Mouse (Mus musculus) forebrain, embryonic 14.5 days (tissue): Measurements from ENCODE around the gene Gm9780. TPM values are rescaled to one million over a fixed set of nuclear protein-coding genes. Genes with fewer than 3 reads are reported as not detected.
A peak's percentile ranks its signal among the peaks of the same experiment; 100 is the strongest.
"Not testable (repeated sequence)": the region's sequence is repeated elsewhere in the genome, so short reads cannot be mapped to it uniquely, and the experiment has no call there.

Experiments
- ATAC-seq: fragments of 200-750 bp; cut with Nextera tagmentation; 2 replicates; pipeline ENCODE4 v1.8.0; 2017; ENCODE audit warnings: mild to moderate bottlenecking, moderate library complexity
- DNase-seq: peaks from one replicate; pipeline ENCODE4 v3.0.0-alpha.2; 2015; ENCODE audit warnings: low spot score
- H3K27ac ChIP-seq: fragments of 300-500 bp; sonication (generic); 2 replicates; pipeline ENCODE4 v1.5.1; 2014; ENCODE audit warnings: low read depth, mild to moderate bottlenecking, control low read depth, low read length, moderate library complexity
- H3K27me3 ChIP-seq: fragments of 300-500 bp; sonication (generic); replicated peaks from 2 replicates; pipeline ENCODE4 v1.6.1; 2014; ENCODE audit warnings: low read length, control low read depth, mixed read lengths; ENCODE audit not compliant: control insufficient read depth, insufficient read depth
- H3K36me3 ChIP-seq: fragments of 300-500 bp; sonication (generic); 2 replicates; pipeline ENCODE4 v1.6.1; 2014; ENCODE audit warnings: low read length, control low read depth; ENCODE audit not compliant: control insufficient read depth, insufficient read depth
- H3K4me1 ChIP-seq: fragments of 300-500 bp; sonication (generic); 2 replicates; pipeline ENCODE4 v1.6.1; 2014; ENCODE audit warnings: antibody characterized with exemption, low read length, control low read depth; ENCODE audit not compliant: control insufficient read depth, insufficient read depth
- H3K4me2 ChIP-seq: fragments of 300-500 bp; sonication (generic); 2 replicates; pipeline ENCODE4 v1.6.1; 2014; ENCODE audit warnings: mild to moderate bottlenecking, control low read depth, low read length
- H3K4me3 ChIP-seq: fragments of 300-500 bp; sonication (generic); 2 replicates; pipeline ENCODE4 v1.5.1; 2014; ENCODE audit warnings: low read depth, low read length, control low read depth
- H3K9ac ChIP-seq: fragments of 300-500 bp; sonication (generic); 2 replicates; pipeline ENCODE4 v1.6.1; 2014; ENCODE audit warnings: mild to moderate bottlenecking, low read length, control low read depth, moderate library complexity
- H3K9me3 ChIP-seq: fragments of 300-500 bp; sonication (generic); replicated peaks from 2 replicates; pipeline ENCODE4 v1.6.1; 2016; ENCODE audit warnings: low read length, control low read depth, mixed read lengths; ENCODE audit not compliant: control insufficient read depth
- WGBS: fragments of 180-500 bp; shearing (Covaris S2); extraction: QIAGEN DNeasy Blood & Tissue Kit; methylation state at CpG from one replicate; pipeline ENCODE4 v1.1.7; 2014; 5-methylcytosine and 5-hydroxymethylcytosine counted together
- polyA plus RNA-seq: library from polyadenylated mRNA; unstranded; fragments of >200 nt; fragmentation: Nextera tagmentation; extraction: Ambion mirVana; gene quantifications from 2 replicates; pipeline ENCODE4 v1.2.1, GENCODE M21; 2014

The Gm9780 gene
- polyA plus RNA-seq, result 8.1 and 12.1 TPM in 2 replicates

DNA sequence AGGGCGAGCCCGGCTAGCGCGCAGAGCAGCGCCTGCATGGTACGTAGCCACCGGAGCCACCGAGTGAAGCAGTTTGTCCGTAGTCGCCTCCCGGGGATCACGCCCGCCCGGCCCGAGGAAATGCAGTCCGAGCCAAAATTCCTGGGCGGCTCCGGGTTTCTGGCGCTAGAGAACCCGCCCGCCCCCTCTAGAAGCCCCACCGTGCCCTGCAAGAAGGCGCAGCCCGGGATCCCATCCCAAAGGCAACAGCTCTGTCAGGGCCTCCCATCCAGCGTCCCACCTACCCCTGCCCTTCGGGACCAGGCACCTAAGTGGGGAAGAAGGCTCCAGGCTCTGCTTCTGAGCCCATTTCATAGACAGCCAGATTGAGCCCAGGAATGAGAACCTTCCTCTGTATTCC is at the start of gene Gm9780:
Gene Gm9780, minus strand, starts transcription at position 101 of the 400 bp plus-strand sequence.
- not testable (repeated sequence) for H3K27ac ChIP-seq, ATAC-seq

DNA sequence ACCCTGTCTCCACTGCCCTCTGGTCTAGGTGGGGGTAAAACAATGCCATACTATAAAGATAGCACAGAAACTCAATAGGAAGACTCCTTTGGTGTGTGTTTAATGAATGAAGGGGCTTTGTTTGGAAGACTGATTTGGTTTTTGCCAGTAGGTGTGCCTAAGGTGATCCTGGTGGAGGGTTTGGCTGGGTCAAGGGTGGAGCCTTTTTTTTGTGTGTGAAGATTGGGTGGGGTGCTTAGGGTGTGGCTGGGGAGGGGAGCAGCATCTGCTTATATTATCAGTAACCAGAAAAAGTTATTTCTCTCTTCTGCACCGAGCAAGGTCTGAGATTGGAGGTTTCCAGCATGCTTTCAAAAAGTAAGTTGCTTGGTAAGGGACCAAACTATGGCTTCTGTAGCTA is 39.5 kb upstream of the Gm9780 start, which contains the start of gene Cphx3:
Gene Cphx3, plus strand, starts transcription at position 301 of the 400 bp plus-strand sequence.
- H3K9ac ChIP-seq, H3K36me3 ChIP-seq, H3K4me1 ChIP-seq, H3K9me3 ChIP-seq, H3K4me3 ChIP-seq, ATAC-seq, H3K4me2 ChIP-seq, DNase-seq, H3K27me3 ChIP-seq, H3K27ac ChIP-seq: not testable (repeated sequence)
- no CpG with 5 or more reads among the region's 1 CpGs for WGBS

More for the DNA sequence above, at the start of gene Gm9780:
- not testable (repeated sequence) for H3K9me3 ChIP-seq, H3K4me2 ChIP-seq, H3K9ac ChIP-seq, H3K36me3 ChIP-seq, H3K4me1 ChIP-seq, H3K27me3 ChIP-seq, DNase-seq, H3K4me3 ChIP-seq
- no CpG with 5 or more reads among the region's 26 CpGs for WGBS

DNA sequence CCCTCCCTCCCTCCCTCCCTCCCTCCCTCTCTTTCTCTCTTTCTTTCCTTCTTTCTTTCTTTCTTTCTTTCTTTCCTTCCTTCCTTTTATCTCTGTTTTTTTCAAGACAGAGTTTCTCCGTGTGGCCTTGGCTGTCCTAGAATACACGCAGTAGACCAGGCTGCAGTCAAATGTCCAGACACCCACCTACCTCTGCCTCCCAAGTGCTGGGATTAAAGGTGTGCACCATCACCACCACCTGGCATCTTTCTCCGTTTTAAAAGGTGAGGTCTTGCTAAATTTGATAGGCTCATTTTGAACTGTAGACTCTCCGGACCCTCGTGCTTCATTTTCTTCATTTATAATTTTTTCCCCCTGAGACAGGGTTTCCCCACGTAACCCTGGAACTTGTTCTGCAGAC is 38.7 kb upstream of the Gm9780 start, which contains the start of gene Cphx2:
Gene Cphx2, plus strand, starts transcription at position 301 of the 400 bp plus-strand sequence.
- no CpG with 5 or more reads among the region's 6 CpGs for WGBS
- not testable (repeated sequence) for H3K27ac ChIP-seq, H3K9me3 ChIP-seq, DNase-seq, ATAC-seq, H3K4me1 ChIP-seq, H3K4me3 ChIP-seq, H3K4me2 ChIP-seq, H3K27me3 ChIP-seq, H3K9ac ChIP-seq, H3K36me3 ChIP-seq

DNA sequence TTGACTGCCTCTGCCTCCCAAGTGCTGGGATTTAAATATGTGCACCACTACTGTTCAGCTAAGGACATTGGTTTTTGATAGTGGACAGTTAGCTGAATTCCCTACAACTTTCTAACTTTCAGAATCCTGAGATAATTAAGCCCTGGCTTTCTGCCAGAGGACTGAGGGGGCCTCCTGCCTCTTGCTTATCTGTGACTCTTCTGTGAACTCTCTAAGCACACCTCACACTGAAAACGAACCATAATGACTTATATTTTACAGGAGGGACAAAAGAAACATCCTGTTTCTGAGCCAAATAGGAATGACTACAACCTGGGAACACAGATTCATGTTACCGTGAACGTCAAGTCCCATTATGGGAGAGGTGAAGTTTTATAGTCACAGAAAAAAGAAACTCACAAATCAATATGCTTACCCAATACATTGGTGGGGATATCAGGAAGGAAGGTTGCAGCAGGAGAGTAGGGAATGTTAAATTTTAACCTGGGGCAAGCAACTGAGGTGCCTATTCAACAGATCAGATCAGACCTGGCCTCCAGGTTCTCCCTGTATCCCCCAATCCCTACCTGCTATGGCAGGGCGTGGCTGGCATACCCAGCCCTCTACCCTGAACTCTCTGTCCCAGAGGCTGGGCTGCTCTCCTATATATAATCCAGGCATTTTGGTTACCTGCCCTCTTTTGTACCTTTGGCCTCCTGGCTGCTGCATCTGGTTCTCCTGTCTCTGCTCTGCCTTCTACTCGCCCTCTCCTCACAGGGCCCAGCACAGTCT is 34.3 kb upstream of the Gm9780 start:
- H3K9ac ChIP-seq, H3K27ac ChIP-seq, H3K4me3 ChIP-seq, H3K4me2 ChIP-seq, ATAC-seq, H3K4me1 ChIP-seq, DNase-seq, H3K36me3 ChIP-seq, H3K27me3 ChIP-seq, H3K9me3 ChIP-seq: not testable (repeated sequence)
- no CpG with 5 or more reads among the region's 5 CpGs for WGBS

DNA sequence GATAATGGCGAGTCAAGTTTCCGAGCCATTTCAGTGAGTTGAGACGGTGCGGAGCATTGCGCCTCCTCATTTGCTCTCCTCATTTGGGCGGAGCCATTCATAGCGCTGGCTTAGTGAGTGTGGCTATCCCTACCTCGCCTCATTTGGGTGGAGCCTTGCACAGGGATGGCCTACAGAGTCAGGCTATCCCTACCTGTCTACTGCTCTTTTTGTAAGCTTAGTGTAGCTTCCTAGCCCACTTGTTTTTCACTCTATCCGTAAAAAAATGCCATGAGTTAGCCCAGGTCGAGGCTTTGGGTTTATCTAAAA is 24.8 kb upstream of the Gm9780 start, which contains the start of gene Tmem254c:
Gene Tmem254c, minus strand, starts transcription at position 31 of the 309 bp plus-strand sequence.
- not testable (repeated sequence) for H3K27ac ChIP-seq, H3K36me3 ChIP-seq, H3K4me1 ChIP-seq, H3K9me3 ChIP-seq, H3K9ac ChIP-seq, DNase-seq, H3K4me3 ChIP-seq, H3K27me3 ChIP-seq, H3K4me2 ChIP-seq
- no CpG with 5 or more reads among the region's 10 CpGs for WGBS
- ATAC-seq, result peak; percentile 92

DNA sequence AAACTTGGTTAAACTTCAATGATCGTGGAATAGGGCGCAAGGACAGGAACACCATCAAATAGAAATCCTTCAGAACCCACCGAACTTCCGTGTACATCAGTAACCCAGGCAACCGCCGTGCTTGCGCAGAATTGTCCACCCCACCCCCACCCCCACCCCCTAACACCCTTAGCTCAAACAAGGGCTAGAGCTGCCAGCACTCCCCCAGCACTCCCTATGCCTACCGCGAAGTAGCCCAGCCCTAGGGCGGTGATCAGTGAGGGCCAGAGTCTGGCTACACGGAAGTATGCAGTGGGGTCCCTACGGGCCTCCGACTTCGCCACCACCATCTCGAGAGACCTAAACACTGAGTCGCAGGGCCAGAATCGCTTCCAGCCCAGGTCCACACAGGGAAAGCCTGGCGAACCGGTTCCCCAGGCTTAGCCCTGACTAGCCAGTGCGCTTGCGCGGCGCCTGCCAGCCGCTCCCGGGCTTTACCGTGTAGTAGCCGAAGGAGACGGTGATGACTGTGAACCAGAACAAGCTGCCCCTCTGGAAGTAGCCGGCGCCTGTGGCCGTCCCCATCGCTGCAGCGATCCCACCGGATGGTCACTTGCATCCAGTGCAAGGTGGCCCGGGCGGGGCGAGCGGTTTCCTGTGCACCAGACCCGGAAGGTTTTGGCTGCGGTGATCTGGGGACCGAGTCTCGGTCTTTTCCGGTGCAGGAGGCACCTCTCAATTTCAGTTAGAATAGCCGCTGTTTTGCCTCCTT is 24.2 kb upstream of the Gm9780 start:
- not testable (repeated sequence) for H3K9ac ChIP-seq, H3K9me3 ChIP-seq, H3K27me3 ChIP-seq, H3K4me1 ChIP-seq, H3K36me3 ChIP-seq, DNase-seq, H3K4me3 ChIP-seq, H3K27ac ChIP-seq, H3K4me2 ChIP-seq
- no CpG with 5 or more reads among the region's 44 CpGs for WGBS
- peak; percentile 93 for ATAC-seq

DNA sequence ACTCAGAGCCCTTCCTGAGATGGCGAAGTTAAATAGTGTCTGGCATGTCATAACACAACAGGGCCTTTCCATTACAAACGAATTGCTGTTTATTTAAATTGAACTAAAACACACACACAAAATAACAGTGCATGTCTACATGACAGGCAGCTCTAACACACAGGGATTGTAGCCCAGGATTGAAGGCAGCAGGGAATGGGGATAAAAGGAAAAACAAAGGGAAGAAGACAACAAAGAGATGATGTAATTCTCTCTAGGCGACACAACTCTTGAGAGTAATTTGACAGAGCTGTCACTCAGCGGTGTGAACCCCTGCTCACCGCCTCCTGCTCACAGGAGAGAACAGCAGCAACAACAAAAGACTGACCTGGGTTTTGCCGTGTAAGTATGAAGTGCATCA is 16.9 kb upstream of the Gm9780 start:
- not testable (repeated sequence) for H3K27ac ChIP-seq, H3K27me3 ChIP-seq, H3K4me3 ChIP-seq, H3K9me3 ChIP-seq, ATAC-seq, DNase-seq, H3K36me3 ChIP-seq, H3K4me1 ChIP-seq, H3K9ac ChIP-seq, H3K4me2 ChIP-seq
- no CpG with 5 or more reads among the region's 6 CpGs for WGBS

DNA sequence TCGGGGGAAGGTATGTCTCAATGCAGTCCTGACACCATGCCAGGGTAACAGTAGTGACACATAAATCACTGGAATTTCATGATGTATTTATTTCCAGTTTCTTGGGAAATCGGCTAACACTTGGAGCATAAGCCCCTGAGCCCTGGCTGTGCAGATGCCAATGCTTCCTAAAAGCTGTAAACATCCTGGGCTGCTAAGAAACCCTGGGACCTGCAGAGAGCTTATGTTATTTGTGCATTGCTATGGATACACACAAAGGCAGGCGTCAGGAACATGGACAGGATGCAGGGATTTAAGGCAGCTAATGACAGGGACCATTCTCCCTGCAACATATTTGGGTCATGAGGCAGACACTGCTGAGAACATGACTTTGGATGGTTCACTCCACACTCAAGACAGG is 15.7 kb upstream of the Gm9780 start:
- H3K36me3 ChIP-seq, DNase-seq, H3K9ac ChIP-seq, H3K27me3 ChIP-seq, H3K4me1 ChIP-seq, H3K4me2 ChIP-seq, H3K4me3 ChIP-seq, H3K27ac ChIP-seq, H3K9me3 ChIP-seq, ATAC-seq: not testable (repeated sequence)
- no CpG with 5 or more reads among the region's 3 CpGs for WGBS

DNA sequence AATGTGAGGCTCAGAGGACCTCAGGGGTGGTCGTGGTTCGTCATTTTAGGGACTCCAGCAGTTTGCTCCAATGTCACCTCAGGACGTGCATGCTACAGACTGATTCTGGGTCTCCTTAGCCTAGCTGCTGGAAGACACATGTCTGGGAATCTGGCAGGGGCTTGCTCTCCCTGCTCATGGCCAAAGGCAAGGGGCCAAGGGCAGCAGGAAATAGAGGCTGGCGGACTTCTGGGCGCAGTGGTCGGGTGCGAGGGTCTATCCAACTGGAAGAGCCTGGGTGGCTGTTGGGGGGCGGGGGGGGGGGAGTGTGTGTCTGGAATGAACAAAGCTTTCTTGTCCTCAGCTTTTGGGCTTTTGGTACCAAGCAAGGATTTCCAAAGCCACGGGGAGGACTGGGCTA is 6.3 kb upstream of the Gm9780 start:
- H3K9me3 ChIP-seq, H3K27me3 ChIP-seq, H3K27ac ChIP-seq, H3K4me1 ChIP-seq, H3K4me3 ChIP-seq, H3K36me3 ChIP-seq, H3K4me2 ChIP-seq, ATAC-seq, H3K9ac ChIP-seq, DNase-seq: not testable (repeated sequence)
- WGBS, result no CpG with 5 or more reads among the region's 9 CpGs
